Mouse (Mus musculus) lung, embryonic 16.5 days (tissue): ENCODE measurements at regions not wholly inside any gene's neighbourhood (a gene's known extent, or its start where the extent isn't known, plus 50 kb on each side); places are given as distances from the start of the nearest gene placed in this dataset.
A peak's percentile ranks its signal among the peaks of the same experiment; 100 is the strongest.

Source experiments
- ATAC-seq: fragments of 200-750 bp; cut with Nextera tagmentation; 2 replicates; pipeline ENCODE4 v1.8.0; 2017; ENCODE audit warnings: low read depth, mild to moderate bottlenecking, moderate library complexity
- H3K27ac ChIP-seq: fragments of 300-500 bp; sonication (generic); 2 replicates; pipeline ENCODE4 v1.5.1; 2014; ENCODE audit warnings: mild to moderate bottlenecking, control low read depth, low read length
- H3K27me3 ChIP-seq: fragments of 300-500 bp; sonication (generic); 2 replicates; pipeline ENCODE4 v1.6.1; 2014; ENCODE audit warnings: low read depth, low read length, mixed read lengths; ENCODE audit not compliant: control insufficient read depth, insufficient read depth
- H3K36me3 ChIP-seq: fragments of 300-500 bp; sonication (generic); 2 replicates; pipeline ENCODE4 v1.6.1; 2014; ENCODE audit warnings: low read length; ENCODE audit not compliant: control insufficient read depth, insufficient read depth
- H3K4me1 ChIP-seq: fragments of 300-500 bp; sonication (generic); replicated peaks from 2 replicates; pipeline ENCODE4 v1.6.1; 2014; ENCODE audit warnings: low read length, mixed read lengths; ENCODE audit not compliant: control insufficient read depth, insufficient read depth
- H3K4me2 ChIP-seq: fragments of 300-500 bp; sonication (generic); 2 replicates; pipeline ENCODE4 v1.6.1; 2014; ENCODE audit warnings: low read depth, low read length, control low read depth
- H3K4me3 ChIP-seq: fragments of 300-500 bp; sonication (generic); 2 replicates; pipeline ENCODE4 v1.5.1; 2014; ENCODE audit warnings: mild to moderate bottlenecking, low read length, control low read depth
- H3K9ac ChIP-seq: fragments of 300-500 bp; sonication (generic); 2 replicates; pipeline ENCODE4 v1.6.1; 2014; ENCODE audit warnings: low read length, control low read depth
- H3K9me3 ChIP-seq: fragments of 300-500 bp; sonication (generic); 2 replicates; pipeline ENCODE4 v1.6.1; 2016; ENCODE audit warnings: low read length; ENCODE audit not compliant: control insufficient read depth
- WGBS: fragments of 180-500 bp; shearing (Covaris S2); extraction: QIAGEN DNeasy Blood & Tissue Kit; methylation state at CpG from one replicate; pipeline ENCODE4 v1.1.7; 2014; 5-methylcytosine and 5-hydroxymethylcytosine counted together

DNA sequence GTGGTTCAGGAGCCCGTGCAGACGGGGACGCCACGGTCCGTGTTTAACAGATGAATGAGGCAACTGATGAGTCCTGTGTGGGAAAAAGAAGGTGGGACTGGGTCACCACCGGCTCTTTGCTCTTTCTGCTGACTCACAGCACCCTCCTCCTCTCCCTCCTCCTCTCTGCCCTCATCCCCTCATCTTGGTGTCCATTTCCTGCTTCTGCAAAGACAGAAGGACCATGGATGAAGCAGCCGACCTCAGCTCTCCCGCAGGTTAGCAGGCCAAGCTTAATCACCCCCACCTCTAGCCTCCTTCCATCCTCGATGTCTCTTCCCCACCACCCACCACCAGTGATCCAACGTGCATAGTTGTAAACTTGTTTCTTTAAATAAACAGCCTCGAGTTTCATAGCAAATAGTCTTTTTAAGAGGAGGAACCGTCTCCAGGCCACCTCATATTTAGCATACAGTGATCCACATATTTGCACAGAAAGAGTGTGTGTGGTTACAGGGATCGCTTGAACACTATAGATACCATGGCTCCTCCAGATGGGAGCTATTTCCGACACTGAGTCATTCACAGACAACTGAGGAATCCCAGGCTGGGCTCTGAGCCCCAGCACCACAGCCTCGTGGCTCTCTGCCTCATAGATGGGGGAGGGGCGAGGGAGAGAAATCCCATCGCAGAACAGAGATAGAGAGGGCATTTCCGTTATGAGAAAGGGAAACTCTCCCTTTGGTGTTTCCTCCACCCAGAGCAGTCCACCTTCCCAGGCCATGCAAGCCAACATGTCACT, 58.6 kb upstream of the Cplx2 start:
- no peak overlapping the region for H3K9ac ChIP-seq
- peak; percentile 93 for ATAC-seq
- H3K27me3 ChIP-seq, result no peaks in the 10 kb centered on the region
- WGBS, result 28% methylated on average over 18 of the region's 18 CpGs
- H3K4me3 ChIP-seq, result no peak overlapping the region
- H3K4me1 ChIP-seq, result peaks cover 43% of the 10 kb centered on the region
- H3K9me3 ChIP-seq, result no peaks in the 10 kb centered on the region
- peak overlapping the region; percentile 86 for H3K27ac ChIP-seq
- no peak overlapping the region for H3K4me2 ChIP-seq
- no peaks in the 10 kb centered on the region for H3K36me3 ChIP-seq

DNA sequence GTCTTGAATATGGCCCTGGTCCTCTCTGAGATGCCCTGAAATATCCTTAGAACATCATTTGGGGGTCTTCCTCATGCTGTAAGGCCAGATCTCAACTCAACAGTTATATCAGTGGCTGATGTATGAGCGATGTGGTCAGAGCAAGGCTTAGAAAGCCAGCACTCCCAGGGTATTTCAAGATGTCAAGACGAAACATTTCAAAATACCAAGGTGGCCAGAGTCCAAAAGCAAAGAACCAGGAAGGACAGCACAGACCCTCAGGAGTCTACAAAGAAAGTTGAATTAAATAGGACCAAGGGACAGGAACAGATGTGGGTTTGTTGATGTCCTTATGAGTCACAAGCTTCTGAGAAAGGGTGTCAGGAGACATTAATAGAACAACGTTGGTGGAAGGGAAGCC, 55.8 kb upstream of the Cplx2 start:
- Histone ChIP-seq H3K36me3 (no peaks in the 10 kb centered on the region), H3K4me2 (no peak overlapping the region), H3K4me1 (peaks cover 24% of the 10 kb centered on the region), H3K4me3 (no peak overlapping the region), H3K9ac (no peak overlapping the region), H3K27ac (no peak overlapping the region), H3K27me3 (no peaks in the 10 kb centered on the region), H3K9me3 (no peaks in the 10 kb centered on the region)
- 73% methylated on average over 3 of the region's 3 CpGs for WGBS
- ATAC-seq, result no peak

DNA sequence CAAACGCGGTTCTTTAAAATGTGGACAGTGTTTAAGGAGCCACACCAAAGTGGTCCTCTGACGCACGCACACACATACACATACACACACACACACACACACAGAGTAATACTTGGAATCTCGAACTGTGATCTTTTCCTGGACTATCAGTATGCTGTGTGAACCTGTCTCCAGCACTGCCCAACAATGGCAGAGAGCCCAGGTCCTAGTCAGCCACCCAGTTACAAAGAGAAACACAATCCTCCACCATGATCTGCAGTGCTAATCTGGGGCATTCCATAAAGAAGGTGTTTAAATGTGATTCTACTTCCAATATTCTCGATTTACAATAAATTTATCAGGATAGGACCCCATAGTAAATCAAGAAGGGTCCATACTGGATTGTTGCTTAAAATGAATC, 54.2 kb upstream of the Cplx2 start:
- H3K4me1 ChIP-seq, result peaks cover 12% of the 10 kb centered on the region
- no peaks in the 10 kb centered on the region for H3K36me3 ChIP-seq
- H3K4me2 ChIP-seq, result no peak overlapping the region
- no peaks in the 10 kb centered on the region for H3K9me3 ChIP-seq
- H3K4me3 ChIP-seq, result no peak overlapping the region
- H3K9ac ChIP-seq, result no peak overlapping the region
- 83% methylated on average over 6 of the region's 6 CpGs for WGBS
- no peak for ATAC-seq
- H3K27me3 ChIP-seq, result no peaks in the 10 kb centered on the region
- no peak overlapping the region for H3K27ac ChIP-seq

DNA sequence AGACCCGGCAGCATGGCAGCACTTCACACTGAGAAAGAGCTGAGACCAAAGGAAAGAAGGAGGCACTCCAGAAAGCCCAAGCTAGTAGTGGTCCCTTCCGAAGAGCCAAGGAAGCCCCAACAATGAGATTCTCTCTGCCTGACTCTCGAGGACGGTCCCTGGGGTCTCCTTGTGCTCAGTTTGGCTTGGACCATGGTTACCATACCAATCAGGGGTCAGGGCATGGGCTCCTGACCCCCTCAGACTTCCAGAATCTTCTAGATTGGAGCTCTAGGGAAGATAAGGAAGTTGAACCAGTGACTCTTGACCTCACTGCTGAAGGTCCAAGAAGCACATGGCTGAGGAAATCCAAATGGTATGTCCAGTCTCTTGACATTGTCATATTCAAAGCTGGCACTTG, 53.0 kb upstream of the Cplx2 start:
- Histone ChIP-seq H3K27me3 (no peaks in the 10 kb centered on the region), H3K9ac (no peak overlapping the region), H3K4me1 (peaks cover 5% of the 10 kb centered on the region; the same call in 1 of the 2 replicates), H3K4me2 (no peak overlapping the region), H3K9me3 (no peaks in the 10 kb centered on the region), H3K4me3 (no peak overlapping the region), H3K36me3 (no peaks in the 10 kb centered on the region), H3K27ac (0 out of 2 replicates have a peak overlapping the region, but pooled peaks have one; percentile 10)
- no peak for ATAC-seq
- 85% methylated on average over 4 of the region's 4 CpGs for WGBS

DNA sequence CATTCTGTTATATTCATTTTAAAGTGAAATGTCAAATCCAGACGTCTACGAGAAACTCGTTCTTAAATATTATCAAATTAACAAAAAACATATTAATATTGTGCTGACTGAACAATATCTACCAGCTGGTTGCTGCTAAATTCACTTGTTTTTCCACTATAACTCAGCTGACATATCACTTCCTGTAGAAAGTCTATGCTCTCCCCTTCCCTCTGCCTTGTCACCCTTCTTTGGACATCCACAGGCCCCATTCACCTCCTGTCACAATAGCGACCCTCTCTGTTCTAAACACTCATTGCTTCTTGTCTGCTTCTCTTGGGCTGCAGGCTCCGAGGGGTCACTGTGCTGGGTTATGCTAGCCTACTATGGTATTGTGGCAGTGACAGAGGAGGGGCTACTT, 52.5 kb upstream of the Cplx2 start:
- ATAC-seq, result no peak
- Histone ChIP-seq H3K9me3 (no peaks in the 10 kb centered on the region), H3K4me1 (0 out of 2 replicates have a peak, but pooled peaks cover 2% of the 10 kb centered on the region), H3K36me3 (no peaks in the 10 kb centered on the region), H3K27me3 (no peaks in the 10 kb centered on the region), H3K4me3 (no peak overlapping the region), H3K9ac (no peak overlapping the region), H3K4me2 (no peak overlapping the region), H3K27ac (no peak overlapping the region)
- 64% methylated on average over 5 of the region's 5 CpGs for WGBS

DNA sequence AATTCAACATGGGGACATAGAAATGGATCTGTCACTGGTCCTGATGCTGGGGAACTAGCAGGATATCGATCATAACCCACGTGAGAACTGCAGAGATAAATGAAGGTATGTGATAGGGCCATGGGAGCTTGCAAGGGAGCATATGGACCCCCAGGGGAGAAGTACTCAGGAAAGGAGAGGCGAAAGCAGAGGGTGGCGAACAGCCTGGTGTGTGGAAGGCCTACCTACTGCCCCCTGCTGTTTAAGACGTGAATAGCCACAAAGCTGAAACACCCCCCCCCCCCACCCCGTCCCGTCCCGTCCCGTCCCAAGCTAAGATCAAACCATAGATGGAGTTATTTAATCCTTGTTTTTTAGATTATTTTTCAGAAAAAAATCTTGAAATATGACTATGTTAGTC, 50.9 kb upstream of the Cplx2 start:
- no peak overlapping the region for H3K4me2 ChIP-seq
- H3K4me1 ChIP-seq, result 0 out of 2 replicates have a peak, but pooled peaks cover 2% of the 10 kb centered on the region
- no peak overlapping the region for H3K27ac ChIP-seq
- ATAC-seq, result no peak
- WGBS, result 60% methylated on average over 9 of the region's 9 CpGs
- H3K9me3 ChIP-seq, result no peaks in the 10 kb centered on the region
- H3K36me3 ChIP-seq, result no peaks in the 10 kb centered on the region
- no peak overlapping the region for H3K9ac ChIP-seq
- H3K27me3 ChIP-seq, result no peaks in the 10 kb centered on the region
- H3K4me3 ChIP-seq, result no peak overlapping the region

DNA sequence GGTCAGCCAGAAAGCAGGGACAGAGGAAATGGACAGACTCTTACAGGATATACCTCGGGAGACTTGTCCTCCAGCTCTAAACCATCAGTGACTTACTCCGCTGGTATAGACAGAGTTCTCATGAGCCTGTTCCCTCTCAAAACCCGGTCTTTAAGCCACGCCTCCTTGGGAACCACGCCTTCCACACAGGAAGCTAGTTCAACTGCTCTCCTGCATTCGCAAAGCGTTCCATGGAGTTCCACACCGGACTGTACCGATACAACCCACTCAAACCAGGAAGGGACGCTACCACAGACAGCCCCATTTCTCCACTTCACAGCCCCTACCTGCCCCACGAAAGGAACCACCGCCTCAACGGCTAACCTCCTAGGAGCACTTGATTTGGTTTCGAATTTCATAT, 50.1 kb upstream of the Cplx2 start:
- Histone ChIP-seq H3K36me3 (no peaks in the 10 kb centered on the region), H3K27ac (no peak overlapping the region), H3K9me3 (no peaks in the 10 kb centered on the region), H3K9ac (no peak overlapping the region), H3K4me2 (no peak overlapping the region), H3K4me1 (0 out of 2 replicates have a peak, but pooled peaks cover 2% of the 10 kb centered on the region), H3K27me3 (no peaks in the 10 kb centered on the region), H3K4me3 (no peak overlapping the region)
- ATAC-seq, result no peak
- 58% methylated on average over 14 of the region's 14 CpGs for WGBS
